Mouse (Mus musculus): ENCODE measurements around the gene Pom121l2. TPM values are rescaled to one million over a fixed set of nuclear protein-coding genes. Genes with fewer than 3 reads are reported as not detected.
"Not testable (repeated sequence)": the region's sequence is repeated elsewhere in the genome, so short reads cannot be mapped to it uniquely, and the experiment has no call there.

The Pom121l2 gene
- polyA plus RNA-seq, 1 experiment = not detected

DNA sequence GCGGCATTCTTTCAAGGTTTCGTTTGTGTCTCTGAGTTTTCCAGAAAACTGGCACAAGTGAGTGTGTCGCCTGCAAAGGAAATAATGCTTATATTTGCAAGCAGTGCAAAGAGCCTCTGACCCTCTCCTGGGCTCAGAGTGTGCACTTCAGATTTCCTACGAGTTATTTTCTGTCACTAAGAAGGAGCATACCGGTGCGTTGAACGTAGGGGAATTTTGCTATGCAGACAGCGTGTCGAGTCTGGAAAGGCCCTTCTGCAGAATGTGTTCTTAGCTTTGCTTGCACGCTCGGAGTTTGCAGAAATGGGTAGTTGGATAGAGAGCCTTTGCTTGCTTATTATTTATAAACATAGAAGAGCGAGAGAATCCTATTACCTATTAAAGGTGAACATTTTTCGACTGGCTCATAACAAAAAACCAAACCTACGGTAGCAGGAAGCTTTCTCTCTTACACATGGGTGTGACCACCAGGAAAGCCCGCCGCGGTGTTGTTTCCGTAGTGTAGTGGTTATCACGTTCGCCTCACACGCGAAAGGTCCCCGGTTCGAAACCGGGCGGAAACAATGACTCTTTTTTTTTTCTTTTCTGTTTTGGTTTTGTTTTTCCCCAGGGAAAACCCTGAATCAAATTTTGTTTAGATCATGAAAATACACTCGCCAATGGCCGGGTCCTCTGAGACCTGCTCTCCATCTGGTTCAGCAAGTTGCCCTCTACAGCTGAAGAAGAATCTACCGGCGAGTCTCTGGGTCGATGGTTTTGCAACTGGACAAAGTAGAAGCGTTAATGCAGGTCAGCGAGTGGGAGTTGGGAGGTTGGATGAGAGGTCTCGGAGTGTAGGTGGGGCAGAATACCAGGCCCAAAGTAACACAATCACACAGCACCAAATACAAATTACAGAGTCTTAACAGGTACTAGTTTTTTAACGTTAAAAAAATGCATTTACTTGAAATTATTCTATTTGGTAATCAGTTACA lies 45.4 kb downstream of the Pom121l2 start:
- TF ChIP-seq POLR2A (IDR thresholded peaks at IDR 0.05; ENCODE audit: borderline replicate concordance, extremely low read depth, low read depth, low read length) = no peak
- TF ChIP-seq CTCF (IDR thresholded peaks at IDR 0.05; ENCODE audit: insufficient read depth, low read length) = no peak
- Histone ChIP-seq H3K4me3 (replicated peaks; ENCODE audit: extremely low read depth, low read depth, low read length) (peak overlapping the region; percentile 64), H3K4me1 (ENCODE audit: control insufficient read depth, insufficient read depth, low read length) (peaks cover 3% of the 10 kb centered on the region)
- 3% methylated on average over 35 of the region's 35 CpGs for WGBS
- DNase-seq = peak; percentile 78

GRCm38 (mm10) chr13:22028673-22029460 lies 47.9 kb downstream of the Pom121l2 start:
- peak; percentile 93 for DNase-seq
- Histone ChIP-seq H3K4me1 (ENCODE audit: control insufficient read depth, insufficient read depth, low read length) (peaks cover 3% of the 10 kb centered on the region), H3K4me3 (replicated peaks; ENCODE audit: extremely low read depth, low read depth, low read length) (peak overlapping the region; percentile 60)
- TF ChIP-seq POLR2A (IDR thresholded peaks at IDR 0.05; ENCODE audit: borderline replicate concordance, extremely low read depth, low read depth, low read length) (no peak), CTCF (IDR thresholded peaks at IDR 0.05; ENCODE audit: insufficient read depth, low read length) (peak; percentile 97)
- 1% methylated on average over 40 of the region's 40 CpGs for WGBS

GRCm38 (mm10) chr13:22029928-22030327 lies 48.9 kb downstream of the Pom121l2 start:
- no peak overlapping the region for H3K4me3 ChIP-seq (replicated peaks; ENCODE audit: extremely low read depth, low read depth, low read length)
- WGBS = 56% methylated on average over 8 of the region's 8 CpGs
- peaks cover 3% of the 10 kb centered on the region for H3K4me1 ChIP-seq (ENCODE audit: control insufficient read depth, insufficient read depth, low read length)
- TF ChIP-seq POLR2A (IDR thresholded peaks at IDR 0.05; ENCODE audit: borderline replicate concordance, extremely low read depth, low read depth, low read length) (no peak), CTCF (IDR thresholded peaks at IDR 0.05; ENCODE audit: insufficient read depth, low read length) (no peak)
- no peak for DNase-seq

GRCm38 (mm10) chr13:22030493-22030892 lies 49.5 kb downstream of the Pom121l2 start:
- Histone ChIP-seq H3K4me1 (ENCODE audit: control insufficient read depth, insufficient read depth, low read length) (peaks cover 3% of the 10 kb centered on the region), H3K4me3 (replicated peaks; ENCODE audit: extremely low read depth, low read depth, low read length) (no peak overlapping the region)
- no peak for DNase-seq
- 9% methylated on average over 4 of the region's 4 CpGs for WGBS
- TF ChIP-seq POLR2A (IDR thresholded peaks at IDR 0.05; ENCODE audit: borderline replicate concordance, extremely low read depth, low read depth, low read length) (no peak), CTCF (IDR thresholded peaks at IDR 0.05; ENCODE audit: insufficient read depth, low read length) (peak; percentile 23; the same call in 1 of the 2 replicates)

DNA sequence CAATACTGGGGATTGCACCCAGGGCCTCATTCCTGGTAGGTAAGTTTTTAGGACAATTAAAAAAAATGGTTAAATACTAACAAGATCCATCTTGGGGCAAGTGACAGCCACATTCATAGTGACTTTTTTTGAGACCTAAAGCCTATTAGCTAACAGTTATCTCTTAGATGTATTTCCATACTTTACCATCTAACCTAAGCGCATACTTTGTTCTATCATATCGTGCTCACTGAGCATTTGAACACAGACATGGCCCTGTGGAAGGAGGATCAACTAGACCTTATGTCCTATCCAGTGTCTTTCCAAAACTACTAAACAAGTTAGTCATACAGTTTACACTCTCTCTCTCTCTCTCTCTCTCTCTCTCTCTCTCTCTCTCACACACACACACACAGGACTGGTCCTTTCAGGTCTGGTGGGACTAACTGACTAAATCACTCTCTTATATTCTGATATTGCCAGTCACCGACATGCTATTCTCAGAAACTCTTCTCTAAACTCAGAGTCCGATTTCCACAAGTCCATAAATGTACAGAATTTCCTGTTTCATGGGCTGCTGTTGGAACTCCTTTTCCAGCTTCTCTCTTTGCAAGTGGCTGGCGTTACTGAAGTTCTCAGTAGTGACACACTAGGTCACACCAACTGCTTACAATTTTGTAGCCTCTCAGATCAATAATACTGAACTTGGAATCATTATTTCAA lies 52.9 kb downstream of the Pom121l2 start:
- 44% methylated on average over 5 of the region's 5 CpGs for WGBS
- Histone ChIP-seq H3K4me1 (ENCODE audit: control insufficient read depth, insufficient read depth, low read length) (peaks cover 3% of the 10 kb centered on the region), H3K4me3 (replicated peaks; ENCODE audit: extremely low read depth, low read depth, low read length) (no peak overlapping the region)
- TF ChIP-seq POLR2A (IDR thresholded peaks at IDR 0.05; ENCODE audit: borderline replicate concordance, extremely low read depth, low read depth, low read length) = no peak
- no peak for TF ChIP-seq CTCF (IDR thresholded peaks at IDR 0.05; ENCODE audit: insufficient read depth, low read length)
- DNase-seq = no peak

DNA sequence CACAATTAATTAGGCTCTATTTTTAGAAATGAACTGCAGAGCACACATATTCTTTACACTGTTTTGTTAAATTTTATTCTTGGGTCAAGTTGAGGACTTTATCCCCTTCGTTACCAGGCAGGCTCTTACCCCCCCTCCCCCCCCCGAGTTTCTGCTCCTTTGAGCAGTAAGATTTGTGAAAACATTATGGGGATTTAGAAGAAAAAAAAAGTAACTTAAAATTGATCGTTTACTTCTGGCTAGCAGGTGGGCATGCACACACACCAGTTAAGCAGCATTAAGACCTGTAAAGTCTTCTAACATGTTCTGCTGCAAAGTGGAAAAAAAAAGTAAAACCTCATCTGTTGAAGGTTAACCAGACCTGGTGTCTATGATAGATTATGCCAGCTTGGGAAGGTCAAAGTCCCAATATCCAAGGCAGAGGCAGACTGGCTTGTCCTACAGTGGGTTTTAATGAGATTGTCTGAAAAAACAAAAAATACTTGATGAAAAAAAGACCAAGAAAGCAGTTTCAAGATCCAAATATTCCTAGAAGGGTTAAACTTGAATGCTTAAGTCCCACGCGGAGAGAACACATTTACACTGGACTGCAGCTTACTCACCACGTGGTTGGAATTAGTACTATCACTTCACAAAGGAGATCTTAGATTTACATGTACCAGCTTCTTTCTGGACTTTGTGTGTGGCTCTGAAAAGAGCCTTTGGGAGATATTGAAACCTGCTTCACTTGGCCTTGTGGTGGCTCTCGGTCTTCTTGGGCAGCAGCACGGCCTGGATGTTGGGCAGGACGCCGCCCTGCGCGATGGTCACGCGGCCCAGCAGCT lies 53.7 kb downstream of the Pom121l2 start:
- Histone ChIP-seq H3K4me3 (replicated peaks; ENCODE audit: extremely low read depth, low read depth, low read length) (no peak overlapping the region), H3K4me1 (ENCODE audit: control insufficient read depth, insufficient read depth, low read length) (no peaks in the 10 kb centered on the region; the same call in 1 of the 2 replicates)
- TF ChIP-seq POLR2A (IDR thresholded peaks at IDR 0.05; ENCODE audit: borderline replicate concordance, extremely low read depth, low read depth, low read length) (no peak), CTCF (IDR thresholded peaks at IDR 0.05; ENCODE audit: insufficient read depth, low read length) (no peak)
- WGBS = 2% methylated on average over 14 of the region's 14 CpGs
- no peak for DNase-seq

DNA sequence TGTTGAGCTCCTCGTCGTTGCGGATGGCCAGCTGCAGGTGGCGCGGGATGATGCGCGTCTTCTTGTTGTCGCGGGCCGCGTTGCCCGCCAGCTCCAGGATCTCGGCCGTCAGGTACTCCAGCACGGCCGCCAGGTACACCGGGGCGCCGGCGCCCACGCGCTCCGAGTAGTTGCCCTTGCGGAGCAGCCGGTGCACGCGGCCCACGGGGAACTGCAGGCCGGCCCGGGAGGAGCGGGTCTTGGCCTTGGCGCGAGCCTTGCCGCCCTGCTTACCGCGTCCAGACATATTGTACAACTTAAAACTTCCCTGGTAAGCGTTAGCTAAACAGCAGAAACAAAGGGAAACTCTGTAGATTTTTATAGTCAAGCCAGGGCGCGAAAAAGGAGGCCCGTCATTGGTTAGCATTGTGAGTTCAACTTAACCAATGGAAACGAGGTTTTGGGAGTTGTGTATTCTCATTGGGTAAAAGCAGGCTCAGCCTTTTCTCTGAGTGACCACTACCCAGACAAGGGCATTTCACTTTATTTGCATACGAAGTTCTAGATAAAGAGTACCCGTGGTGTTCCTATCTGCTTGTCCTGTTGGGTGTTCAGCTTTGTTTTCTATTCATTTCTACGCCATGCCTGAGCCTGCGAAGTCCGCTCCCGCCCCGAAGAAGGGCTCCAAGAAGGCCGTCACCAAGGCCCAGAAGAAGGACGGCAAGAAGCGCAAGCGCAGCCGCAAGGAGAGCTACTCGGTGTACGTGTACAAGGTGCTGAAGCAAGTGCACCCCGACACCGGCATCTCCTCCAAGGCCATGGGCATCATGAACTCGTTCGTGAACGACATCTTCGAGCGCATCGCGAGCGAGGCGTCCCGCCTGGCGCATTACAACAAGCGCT lies 54.5 kb downstream of the Pom121l2 start, which contains the start of the genes Hist1h2ah and Hist1h2bk:
Gene Hist1h2ah (minus strand): TSS at position 302 of the 882 bp plus-strand sequence.
Gene Hist1h2bk (plus strand): TSS at position 604 of the 882 bp plus-strand sequence.
- under 1% methylated on average over 33 of the region's 69 CpGs for WGBS
- peak; percentile 60 for DNase-seq
- peak within 1 kb of the TSS; percentile 60 for H3K4me3 ChIP-seq (replicated peaks; ENCODE audit: extremely low read depth, low read depth, low read length)
- not testable (repeated sequence) for H3K4me1 ChIP-seq (ENCODE audit: control insufficient read depth, insufficient read depth, low read length)
